Mouse (Mus musculus) liver, postnatal 0 days (tissue): ENCODE results near the gene Pkn1. TPM values are rescaled to one million over a fixed set of nuclear protein-coding genes. Genes with fewer than 3 reads are reported as not detected.

Experiments used
- ATAC-seq: fragments of 200-750 bp; cut with Nextera tagmentation; 2 replicates; pipeline ENCODE4 v1.8.0; 2017; ENCODE audit warnings: mild to moderate bottlenecking, moderate library complexity
- DNase-seq: peaks from one replicate; pipeline ENCODE4 v3.0.0-alpha.2; 2016
- H3K27ac ChIP-seq: fragments of 300-500 bp; sonication (generic); 2 replicates; pipeline ENCODE4 v1.5.1; 2014; ENCODE audit warnings: antibody characterized with exemption, moderate library complexity, mild to moderate bottlenecking, low read depth
- H3K27me3 ChIP-seq: fragments of 300-500 bp; sonication (generic); 2 replicates; pipeline ENCODE4 v1.6.1; 2014; ENCODE audit warnings: low read length, control low read depth, mixed read lengths; ENCODE audit not compliant: insufficient read depth
- H3K36me3 ChIP-seq: fragments of 300-500 bp; sonication (generic); replicated peaks from 2 replicates; pipeline ENCODE4 v1.6.1; 2014; ENCODE audit warnings: mild to moderate bottlenecking, control low read depth, low read length, moderate library complexity, mixed read lengths; ENCODE audit not compliant: insufficient read depth
- H3K4me1 ChIP-seq: fragments of 300-500 bp; sonication (generic); 2 replicates; pipeline ENCODE4 v1.6.1; 2014; ENCODE audit warnings: antibody characterized with exemption, mild to moderate bottlenecking, control low read depth; ENCODE audit not compliant: insufficient read depth
- H3K4me2 ChIP-seq: fragments of 300-500 bp; sonication (generic); 2 replicates; pipeline ENCODE4 v1.6.1; 2014; ENCODE audit warnings: low read depth, mild to moderate bottlenecking, low read length, moderate library complexity, mixed read lengths
- H3K4me3 ChIP-seq: fragments of 300-500 bp; sonication (generic); 2 replicates; pipeline ENCODE4 v1.5.1; 2014; ENCODE audit warnings: low read depth, low read length
- H3K9ac ChIP-seq: fragments of 300-500 bp; sonication (generic); replicated peaks from 2 replicates; pipeline ENCODE4 v1.6.1; 2014; ENCODE audit warnings: mild to moderate bottlenecking, moderate library complexity
- H3K9me3 ChIP-seq: fragments of 300-500 bp; sonication (generic); 2 replicates; pipeline ENCODE4 v1.6.1; 2016; ENCODE audit warnings: mild to moderate bottlenecking, control low read depth, low read length, mixed read lengths
- CTCF ChIP-seq: sonication (generic); IDR thresholded peaks from 2 replicates; pipeline ENCODE4 v1.5.1; 2016; ENCODE audit warnings: antibody characterized with exemption, low read depth
- EP300 ChIP-seq: IDR thresholded peaks from 2 replicates; pipeline ENCODE4 v1.6.1; 2016; ENCODE audit warnings: antibody characterized with exemption, low read depth, mild to moderate bottlenecking
- WGBS: fragments of 180-500 bp; shearing (Covaris S2); extraction: QIAGEN DNeasy Blood & Tissue Kit; methylation state at CpG from one replicate; pipeline ENCODE4 v1.1.7; 2014; ENCODE audit not compliant: insufficient replicate concordance; 5-methylcytosine and 5-hydroxymethylcytosine counted together
- polyA plus RNA-seq: library from polyadenylated mRNA; unstranded; fragments of >200 nt; fragmentation: Nextera tagmentation; extraction: Ambion mirVana; gene quantifications from 2 replicates; pipeline ENCODE4 v1.2.1, GENCODE M21; 2015

Gene Pkn1
- polyA plus RNA-seq, 1 experiment from 2014 or later = 8.5 TPM

DNA sequence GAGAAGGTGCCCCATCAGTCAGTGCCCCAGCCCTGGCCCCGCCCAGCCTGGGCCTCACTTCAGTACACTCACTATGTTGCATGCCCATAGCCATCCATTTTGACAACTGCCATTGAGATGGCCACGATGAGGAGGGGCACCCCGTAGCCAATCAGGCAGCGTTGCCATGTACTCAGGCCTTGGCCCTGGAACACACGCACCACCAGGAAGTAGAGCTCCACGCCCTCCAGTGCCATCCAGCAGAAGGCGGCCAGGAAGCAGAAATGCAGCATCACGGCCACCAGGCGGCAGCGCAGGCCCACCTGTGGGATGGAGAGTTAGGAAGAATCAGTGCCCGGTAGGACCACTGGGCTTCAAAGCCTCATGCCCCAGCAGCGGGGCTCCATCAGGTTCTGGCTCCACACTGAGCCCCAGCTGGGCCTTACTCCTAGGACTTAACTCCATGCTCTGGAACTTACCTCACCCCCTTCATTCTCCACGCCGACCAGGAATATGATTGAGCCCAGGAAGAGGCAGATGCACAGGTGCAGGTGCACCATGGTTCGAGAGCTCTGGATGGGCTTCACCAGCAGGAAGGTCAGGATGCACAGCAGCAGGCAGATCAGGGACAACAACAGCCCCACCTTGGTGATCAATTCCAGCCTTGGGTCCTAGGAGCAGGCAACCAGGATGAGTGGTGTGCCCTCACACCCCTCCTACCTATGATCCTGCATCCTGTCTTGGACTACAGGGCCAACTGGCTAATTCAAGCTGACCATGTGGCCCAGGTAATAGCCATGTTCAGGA, 25.9 kb upstream of the Pkn1 start:
- no peak overlapping the region for H3K4me2 ChIP-seq
- H3K4me3 ChIP-seq = no peak overlapping the region
- H3K4me1 ChIP-seq = no peaks in the 10 kb centered on the region
- H3K27ac ChIP-seq = no peak overlapping the region
- peaks cover 84% of the 10 kb centered on the region for H3K36me3 ChIP-seq
- no peaks in the 10 kb centered on the region for H3K9me3 ChIP-seq
- no peak overlapping the region for H3K9ac ChIP-seq
- peak; percentile 85 for ATAC-seq
- no peak for TF ChIP-seq EP300
- TF ChIP-seq CTCF = peak; percentile 93
- no peaks in the 10 kb centered on the region for H3K27me3 ChIP-seq
- 40% methylated on average over 15 of the region's 15 CpGs for WGBS
- DNase-seq = peak; percentile 85

DNA sequence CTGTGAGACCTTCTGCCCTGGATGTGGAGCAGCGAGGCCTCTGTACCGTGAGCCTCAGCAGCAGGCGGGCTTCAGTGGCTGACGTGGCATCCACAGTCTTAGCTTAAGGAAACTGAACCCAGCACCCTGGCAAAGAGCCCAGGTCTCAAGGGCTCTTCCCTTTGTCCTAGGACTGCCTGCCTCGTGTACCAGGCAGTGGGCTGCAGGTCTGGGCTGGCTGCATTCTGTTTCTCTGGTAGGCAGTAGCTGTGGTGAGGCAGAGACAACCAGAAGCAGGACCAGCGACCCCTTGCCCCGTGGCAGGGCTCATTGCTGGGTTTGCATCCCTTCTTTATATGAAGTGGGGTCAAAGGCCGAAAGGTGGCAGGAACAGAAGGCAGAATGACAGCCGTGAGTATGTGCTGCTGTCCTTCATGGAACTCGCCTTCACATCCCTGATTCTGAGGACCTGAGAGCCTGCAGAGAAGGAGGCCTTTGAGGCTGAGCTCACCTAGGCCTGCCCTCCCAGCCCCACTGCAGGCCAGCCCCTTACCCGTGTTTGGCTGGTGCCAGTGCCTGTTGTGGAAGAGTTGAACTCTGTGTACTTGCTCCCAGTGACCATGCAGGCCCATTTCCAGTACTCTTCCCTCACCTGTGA, 24.6 kb upstream of the Pkn1 start:
- no peak for ATAC-seq
- H3K36me3 ChIP-seq = peaks cover 84% of the 10 kb centered on the region

GRCm38 (mm10) chr8:83722631-83723030, 23.7 kb upstream of the Pkn1 start:
- WGBS = 87% methylated on average over 12 of the region's 12 CpGs
- no peak overlapping the region for H3K4me3 ChIP-seq
- peaks cover 76% of the 10 kb centered on the region for H3K36me3 ChIP-seq
- ATAC-seq = no peak
- TF ChIP-seq EP300 (no peak), CTCF (no peak)
- no peak overlapping the region for H3K9ac ChIP-seq
- no peak overlapping the region for H3K27ac ChIP-seq
- no peaks in the 10 kb centered on the region for H3K27me3 ChIP-seq
- H3K4me1 ChIP-seq = no peaks in the 10 kb centered on the region
- DNase-seq = no peak
- no peak overlapping the region for H3K4me2 ChIP-seq
- no peaks in the 10 kb centered on the region for H3K9me3 ChIP-seq

More for the DNA sequence above, 24.6 kb upstream of the Pkn1 start:
- no peak overlapping the region for H3K4me3 ChIP-seq
- H3K9ac ChIP-seq = no peak overlapping the region
- DNase-seq = no peak
- no peak overlapping the region for H3K4me2 ChIP-seq
- no peaks in the 10 kb centered on the region for H3K9me3 ChIP-seq
- no peak for TF ChIP-seq CTCF
- TF ChIP-seq EP300 = no peak
- no peaks in the 10 kb centered on the region for H3K27me3 ChIP-seq
- H3K4me1 ChIP-seq = no peaks in the 10 kb centered on the region
- 76% methylated on average over 11 of the region's 11 CpGs for WGBS
- H3K27ac ChIP-seq = no peak overlapping the region

DNA sequence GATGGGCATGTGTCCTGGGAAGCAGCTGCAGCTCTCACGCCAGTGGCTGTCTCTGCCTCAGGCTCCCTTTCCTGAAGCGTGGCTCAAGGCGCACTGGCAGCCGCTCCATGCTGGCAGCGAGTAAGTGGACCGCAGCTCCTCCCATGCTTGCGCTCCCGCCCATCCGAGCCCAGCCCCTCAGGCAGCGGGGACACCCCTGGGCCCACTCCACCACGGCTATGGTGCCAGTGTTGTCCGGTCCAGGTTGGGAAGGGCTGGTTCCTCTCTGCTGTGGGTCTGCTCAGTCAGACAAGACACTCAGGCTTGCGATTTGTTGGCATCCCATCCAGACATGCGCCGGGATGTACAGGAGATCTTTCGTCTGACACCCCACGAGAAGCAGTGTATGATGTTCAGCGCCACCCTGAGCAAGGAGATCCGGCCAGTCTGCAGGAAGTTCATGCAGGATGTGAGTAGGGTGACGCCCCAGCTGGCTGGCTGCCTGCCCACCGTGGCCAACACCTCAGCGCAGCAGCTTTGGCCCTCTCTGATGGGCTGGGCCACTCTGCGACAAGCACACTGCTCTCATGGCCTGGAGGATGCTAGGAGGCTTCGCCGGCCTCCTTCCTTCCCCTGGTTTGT, 22.5 kb upstream of the Pkn1 start:
- H3K9me3 ChIP-seq = no peaks in the 10 kb centered on the region
- WGBS = 81% methylated on average over 25 of the region's 25 CpGs
- H3K4me1 ChIP-seq = peaks cover 10% of the 10 kb centered on the region
- H3K27me3 ChIP-seq = no peaks in the 10 kb centered on the region
- H3K9ac ChIP-seq = no peak overlapping the region
- no peak overlapping the region for H3K4me2 ChIP-seq
- H3K4me3 ChIP-seq = no peak overlapping the region
- H3K36me3 ChIP-seq = peaks cover 68% of the 10 kb centered on the region
- H3K27ac ChIP-seq = no peak overlapping the region
- ATAC-seq = no peak
- no peak for TF ChIP-seq EP300
- no peak for DNase-seq

DNA sequence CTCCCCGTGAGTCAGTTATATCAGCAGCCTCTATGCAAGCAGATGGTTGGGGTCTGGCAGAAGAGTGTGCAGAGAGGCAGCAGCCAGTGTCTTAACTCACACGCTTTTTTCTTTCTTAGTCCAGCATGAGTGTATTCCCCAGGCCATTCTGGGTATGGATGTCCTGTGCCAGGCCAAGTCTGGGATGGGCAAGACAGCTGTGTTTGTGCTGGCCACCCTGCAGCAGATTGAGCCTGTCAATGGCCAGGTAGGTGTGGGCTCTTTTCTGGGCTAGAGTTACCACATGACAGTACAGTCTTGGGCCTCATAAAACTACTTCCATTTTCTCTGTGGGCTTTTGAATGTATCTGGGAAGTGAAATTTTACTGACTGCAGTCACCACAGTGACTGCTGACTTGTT, 20.7 kb upstream of the Pkn1 start:
- no peak for TF ChIP-seq CTCF
- no peak for TF ChIP-seq EP300
- Histone ChIP-seq H3K9ac (no peak overlapping the region), H3K27ac (no peak overlapping the region), H3K4me3 (no peak overlapping the region), H3K27me3 (no peaks in the 10 kb centered on the region), H3K36me3 (peaks cover 55% of the 10 kb centered on the region), H3K4me2 (no peak overlapping the region), H3K9me3 (no peaks in the 10 kb centered on the region), H3K4me1 (peaks cover 17% of the 10 kb centered on the region)
- DNase-seq = no peak
- no peak for ATAC-seq
- 81% methylated on average over 2 of the region's 2 CpGs for WGBS

DNA sequence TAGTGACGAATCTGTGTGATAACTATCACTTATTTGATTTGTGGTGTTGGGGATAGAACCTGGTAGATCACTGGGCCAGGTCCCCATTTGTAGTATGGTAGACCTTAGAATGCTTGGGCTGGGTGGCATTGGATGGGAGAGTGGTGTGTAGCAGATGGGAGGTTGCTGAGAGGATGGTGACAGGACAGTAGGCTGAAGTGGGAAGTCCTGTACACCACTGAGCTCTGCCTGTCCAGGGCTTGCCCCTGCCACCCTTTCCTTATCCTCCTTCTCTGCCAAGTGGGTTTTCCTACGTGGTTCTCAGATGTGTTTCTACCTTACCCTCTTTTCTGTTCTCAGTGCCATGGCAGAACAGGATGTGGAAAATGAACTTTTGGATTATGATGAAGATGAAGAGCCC, 20.1 kb upstream of the Pkn1 start:
- Histone ChIP-seq H3K4me2 (no peak overlapping the region), H3K4me3 (no peak overlapping the region), H3K27me3 (no peaks in the 10 kb centered on the region), H3K27ac (no peak overlapping the region), H3K9me3 (no peaks in the 10 kb centered on the region), H3K36me3 (peaks cover 49% of the 10 kb centered on the region), H3K9ac (no peak overlapping the region), H3K4me1 (peaks cover 17% of the 10 kb centered on the region)
- DNase-seq = no peak
- TF ChIP-seq CTCF (no peak), EP300 (no peak)
- WGBS = 83% methylated on average over 2 of the region's 2 CpGs
- ATAC-seq = no peak
